ENCODE assay signal across 9 mouse cellular contexts in the genomic region with DNA sequence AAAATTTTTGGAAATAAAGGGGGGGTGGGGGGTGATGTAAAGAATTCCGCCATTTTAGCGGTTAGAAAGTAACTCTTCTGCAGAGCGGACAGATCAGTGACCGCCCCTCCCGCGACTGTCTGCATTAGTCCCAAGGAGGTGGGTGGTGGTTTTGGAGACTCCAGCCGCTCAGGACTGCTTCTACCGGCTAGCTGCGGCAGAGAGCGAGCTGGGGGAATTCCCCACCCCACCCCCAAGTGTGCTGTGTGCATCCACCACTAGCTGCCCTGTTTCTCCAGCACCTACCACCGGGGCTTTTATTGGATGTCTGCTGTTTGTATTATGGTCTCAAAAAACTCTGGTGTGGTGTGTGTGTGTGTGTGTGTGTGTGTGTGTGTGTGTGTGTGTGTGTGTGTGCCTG. TPM values are rescaled to one million over a fixed set of nuclear protein-coding genes. Genes with fewer than 3 reads are reported as not detected.
DNase-seq lines count a peak whose midpoint lies in the region; ATAC-seq lines count a peak whose summit lies in the region.
"Had no signal": no experiment of that assay in that cellular context is flagged by ENCODE, and none has a peak within 500 bp of the region (broad histone marks: within the 10 kb centered on the region; RNA-seq: fewer than 3 reads in every experiment).

No protein-coding gene starts in this region.

- peaks cover 19% of the 10 kb centered on the region for H3K36me3 ChIP-seq in lung, embryonic 15.5 days
- H3K36me3 ChIP-seq in embryonic facial prominence, embryonic 14.5 days (ENCODE audit: control insufficient read depth, insufficient read depth, low read length) = peaks cover 15% of the 10 kb centered on the region
- 0 out of 2 replicates have a peak, but pooled peaks cover 4% of the 10 kb centered on the region for H3K36me3 ChIP-seq in intestine, embryonic 15.5 days
- peaks cover 28% of the 10 kb centered on the region for H3K36me3 ChIP-seq in neural tube, embryonic 13.5 days

- H3K9ac ChIP-seq in lung, embryonic 15.5 days = no peak overlapping the region
- H3K9ac ChIP-seq in embryonic facial prominence, embryonic 14.5 days (ENCODE audit: low read depth, low read length) = no peak overlapping the region
- no peak overlapping the region for H3K9ac ChIP-seq in intestine, embryonic 15.5 days
- peak overlapping the region; percentile 70; the same call in 1 of the 2 replicates for H3K9ac ChIP-seq in neural tube, embryonic 13.5 days

- peak overlapping the region; percentile 97 for H3K4me2 ChIP-seq in lung, embryonic 15.5 days
- peak overlapping the region; percentile 98 for H3K4me2 ChIP-seq in embryonic facial prominence, embryonic 14.5 days (ENCODE audit: low read depth, low read length)
- peak overlapping the region; percentile 99 for H3K4me2 ChIP-seq in intestine, embryonic 15.5 days (replicated peaks)
- H3K4me2 ChIP-seq in neural tube, embryonic 13.5 days = peak overlapping the region; percentile 72

- 7% methylated on average over 11 of the region's 11 CpGs for WGBS in lung, embryonic 15.5 days
- 8% methylated on average over 7 of the region's 11 CpGs for WGBS in embryonic facial prominence, embryonic 14.5 days
- 10% methylated on average over 11 of the region's 11 CpGs for WGBS in intestine, embryonic 15.5 days
- 10% methylated on average over 11 of the region's 11 CpGs for WGBS in neural tube, embryonic 13.5 days

- DNase-seq in lung, postnatal 36 days = no peak
- DNase-seq in embryonic facial prominence, embryonic 14.5 days (ENCODE audit: low spot score) = no peak
- no peak for DNase-seq in cerebellum, postnatal 10 days
- DNase-seq in frontal cortex, postnatal 10 days (ENCODE audit: low spot score in 2 of 2) = no peak
- DNase-seq in gastrocnemius, postnatal 14 days = no peak
- DNase-seq: kidney, adult 9 months had no signal

- H3K4me1 ChIP-seq in lung, embryonic 15.5 days = peaks cover 8% of the 10 kb centered on the region
- no peaks in the 10 kb centered on the region; the same call in 1 of the 2 replicates for H3K4me1 ChIP-seq in embryonic facial prominence, embryonic 14.5 days (ENCODE audit: control insufficient read depth, insufficient read depth, low read length)
- H3K4me1 ChIP-seq in intestine, embryonic 15.5 days (replicated peaks) = peaks cover 8% of the 10 kb centered on the region; the same call in 1 of the 2 replicates
- peaks cover 14% of the 10 kb centered on the region for H3K4me1 ChIP-seq in neural tube, embryonic 13.5 days (replicated peaks)

- intact Hi-C loops in gastrocnemius, postnatal 14 days (cut with DNase I; ENCODE audit: low total_unique reads) = no loop called here

- no peaks in the 10 kb centered on the region for H3K9me3 ChIP-seq in lung, embryonic 15.5 days
- H3K9me3 ChIP-seq in embryonic facial prominence, embryonic 14.5 days (ENCODE audit: control insufficient read depth, low read length) = no peaks in the 10 kb centered on the region
- H3K9me3 ChIP-seq in intestine, embryonic 15.5 days = no peaks in the 10 kb centered on the region
- H3K9me3 ChIP-seq in neural tube, embryonic 13.5 days = no peaks in the 10 kb centered on the region

- peaks cover 25% of the 10 kb centered on the region for H3K27me3 ChIP-seq in lung, embryonic 15.5 days
- H3K27me3 ChIP-seq in embryonic facial prominence, embryonic 14.5 days (replicated peaks; ENCODE audit: control insufficient read depth, insufficient read depth, low read length) = peaks cover 13% of the 10 kb centered on the region
- H3K27me3 ChIP-seq in intestine, embryonic 15.5 days (replicated peaks) = peaks cover 9% of the 10 kb centered on the region
- H3K27me3 ChIP-seq in neural tube, embryonic 13.5 days = peaks cover 19% of the 10 kb centered on the region

- H3K27ac ChIP-seq in lung, embryonic 15.5 days = no peak overlapping the region
- H3K27ac ChIP-seq in embryonic facial prominence, embryonic 14.5 days (replicated peaks; ENCODE audit: low read depth, low read length) = no peak overlapping the region
- no peak overlapping the region for H3K27ac ChIP-seq in intestine, embryonic 15.5 days
- no peak overlapping the region for H3K27ac ChIP-seq in neural tube, embryonic 13.5 days (replicated peaks)

- H3K4me3 ChIP-seq in lung, embryonic 15.5 days = peak overlapping the region; percentile 52
- H3K4me3 ChIP-seq in embryonic facial prominence, embryonic 14.5 days (ENCODE audit: low read depth, low read length) = peak overlapping the region; percentile 53
- 0 out of 2 replicates have a peak overlapping the region, but pooled peaks have one; percentile 56 for H3K4me3 ChIP-seq in intestine, embryonic 15.5 days (replicated peaks)
- peak overlapping the region; percentile 48 for H3K4me3 ChIP-seq in neural tube, embryonic 13.5 days

- no peak for ATAC-seq in lung, embryonic 15.5 days (ENCODE audit: borderline replicate concordance, extremely low read depth, low FRiP score, low TSS enrichment)
- no peak for ATAC-seq in embryonic facial prominence, embryonic 14.5 days (ENCODE audit: low read depth)
- no peak for ATAC-seq in intestine, embryonic 15.5 days
- no peak for ATAC-seq in neural tube, embryonic 13.5 days (ENCODE audit: low read depth)

RNA-seq across cellular contexts. Expression of a gene that starts 0.7 kb away (rescaled TPM):
- polyA plus RNA-seq in lung, embryonic 15.5 days (2015; fragmentation: Nextera tagmentation; extraction: Ambion mirVana) = 0.07 and 0.09 TPM in 2 replicates
- polyA plus RNA-seq in embryonic facial prominence, embryonic 14.5 days (2014; fragmentation: Nextera tagmentation; extraction: Ambion mirVana) = 0.25 and 0.54 TPM in 2 replicates
- polyA plus RNA-seq in intestine, embryonic 15.5 days (2015; fragmentation: Nextera tagmentation; extraction: Ambion mirVana) = 0.11 and 0.18 TPM in 2 replicates
- polyA plus RNA-seq in neural tube, embryonic 13.5 days (2015; fragmentation: Nextera tagmentation; extraction: Ambion mirVana) = 0.96 and 1.1 TPM in 2 replicates
- total RNA-seq in gastrocnemius, postnatal 14 days (2021) = not detected

RNA-seq across cellular contexts. Expression of a gene that starts 12.6 kb away (rescaled TPM):
- polyA plus RNA-seq in lung, embryonic 15.5 days (2015; fragmentation: Nextera tagmentation; extraction: Ambion mirVana) = 216 and 217 TPM in 2 replicates
- polyA plus RNA-seq in embryonic facial prominence, embryonic 14.5 days (2014; fragmentation: Nextera tagmentation; extraction: Ambion mirVana) = 173 and 201 TPM in 2 replicates
- polyA plus RNA-seq in intestine, embryonic 15.5 days (2015; fragmentation: Nextera tagmentation; extraction: Ambion mirVana) = 184 and 196 TPM in 2 replicates
- polyA plus RNA-seq in neural tube, embryonic 13.5 days (2015; fragmentation: Nextera tagmentation; extraction: Ambion mirVana) = 167 and 187 TPM in 2 replicates
- total RNA-seq in gastrocnemius, postnatal 14 days (2021) = 10 to 100 TPM; 51.0 to 53.3 TPM

RNA-seq across cellular contexts. Expression of a gene that starts 43.2 kb away (rescaled TPM):
- polyA plus RNA-seq in lung, embryonic 15.5 days (2015; fragmentation: Nextera tagmentation; extraction: Ambion mirVana) = not detected in 2 replicates
- polyA plus RNA-seq in embryonic facial prominence, embryonic 14.5 days (2014; fragmentation: Nextera tagmentation; extraction: Ambion mirVana) = not detected in 2 replicates
- 0.85 and 1.2 TPM in 2 replicates for polyA plus RNA-seq in intestine, embryonic 15.5 days (2015; fragmentation: Nextera tagmentation; extraction: Ambion mirVana)
- polyA plus RNA-seq in neural tube, embryonic 13.5 days (2015; fragmentation: Nextera tagmentation; extraction: Ambion mirVana) = not detected in 2 replicates
- total RNA-seq in gastrocnemius, postnatal 14 days (2021) = not detected
